Mouse (Mus musculus) liver, adult 2 months (tissue): ENCODE results near the gene Alg5. TPM values are rescaled to one million over a fixed set of nuclear protein-coding genes. Genes with fewer than 3 reads are reported as not detected.
"Not testable (repeated sequence)": the region's sequence is repeated elsewhere in the genome, so short reads cannot be mapped to it uniquely, and the experiment has no call there.

Source experiments
- DNase-seq: peaks from one replicate; pipeline ENCODE4 v3.0.0-alpha.2; 2011; ENCODE audit warnings: low read depth, low spot score; ENCODE audit errors: extremely low read depth
- H3K27ac ChIP-seq: fragments of 200-500 bp; replicated peaks from 2 replicates; pipeline ENCODE4 v1.5.1; 2012; ENCODE audit warnings: low read depth, mild to moderate bottlenecking, control low read depth, inconsistent platforms, low read length; ENCODE audit not compliant: insufficient read depth
- H3K27me3 ChIP-seq: fragments of 200-500 bp; 2 replicates; pipeline ENCODE4 v1.6.1; 2012; ENCODE audit warnings: mild to moderate bottlenecking, moderate library complexity, low read length, inconsistent platforms; ENCODE audit not compliant: control insufficient read depth, insufficient read depth
- H3K36me3 ChIP-seq: fragments of 200-500 bp; 2 replicates; pipeline ENCODE4 v1.6.1; 2012; ENCODE audit warnings: low read length, inconsistent platforms; ENCODE audit not compliant: control insufficient read depth, insufficient read depth
- H3K4me1 ChIP-seq: fragments of 200-500 bp; 2 replicates; pipeline ENCODE4 v1.6.1; 2011; ENCODE audit warnings: low read length; ENCODE audit not compliant: control insufficient read depth, insufficient read depth
- H3K4me3 ChIP-seq: fragments of 200-500 bp; 2 replicates; pipeline ENCODE4 v1.5.1; 2011; ENCODE audit warnings: low read depth, mild to moderate bottlenecking, control low read depth, low read length, moderate library complexity; ENCODE audit not compliant: insufficient read depth
- H3K79me2 ChIP-seq: fragments of 200-500 bp; 2 replicates; pipeline ENCODE4 v1.6.1; 2012; ENCODE audit warnings: inconsistent platforms, mild to moderate bottlenecking, low read length, moderate library complexity; ENCODE audit not compliant: control insufficient read depth, insufficient read depth
- H3K9ac ChIP-seq: fragments of 200-500 bp; 2 replicates; pipeline ENCODE4 v1.6.1; 2012; ENCODE audit warnings: low read depth, mild to moderate bottlenecking, control low read depth, inconsistent platforms, low read length
- CTCF ChIP-seq: fragments of 200-500 bp; IDR thresholded peaks from 2 replicates; pipeline ENCODE4 v1.5.1; 2011; ENCODE audit warnings: low read depth, low read length, control low read depth
- POLR2A ChIP-seq: fragments of 200-500 bp; IDR thresholded peaks from 2 replicates; pipeline ENCODE4 v1.6.1; 2011; ENCODE audit warnings: low read length, control low read depth; ENCODE audit not compliant: insufficient read depth; ENCODE audit errors: extremely low read depth
- whole genome bisulfite sequencing: fragments of 180-500 bp; shearing (Covaris S2); methylation state at CpG from one replicate; pipeline ENCODE4 v1.1.7; 2018; 5-methylcytosine and 5-hydroxymethylcytosine counted together
- polyA plus RNA-seq: library from polyadenylated mRNA; depleted of rRNA; stranded (reverse); fragments of >200 nt; gene quantifications from 2 replicates; pipeline ENCODE4 v1.2.3, GENCODE M21; 2012
- total RNA-seq: library from RNA; depleted of rRNA; stranded (reverse); fragments of >200 nt; gene quantifications from 2 replicates; pipeline ENCODE4 v1.2.3, GENCODE M21; 2014

Gene Alg5
- total and polyA plus RNA-seq, 2 experiments = 14.8 to 33.4 TPM

DNA sequence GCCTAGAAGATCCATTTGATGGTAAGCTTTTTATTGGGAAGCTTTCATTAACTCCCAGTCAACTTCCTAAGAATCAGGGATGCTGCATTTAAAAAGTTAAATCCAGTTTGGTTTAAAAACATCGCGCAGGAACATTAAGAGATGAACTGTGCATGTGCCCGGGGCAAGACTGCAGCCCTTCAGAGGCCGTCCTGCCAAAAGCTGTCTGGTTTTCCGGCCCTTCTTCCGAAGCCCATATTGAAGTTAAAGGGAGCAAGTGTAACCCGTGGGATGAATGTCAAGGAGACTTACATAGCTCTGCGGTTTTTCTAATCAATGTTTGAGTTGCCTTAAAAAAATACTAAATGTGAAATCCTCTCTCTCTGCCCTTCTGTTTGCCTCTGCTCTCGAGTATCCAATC, 23.9 kb downstream of the Alg5 start:
- peaks cover 21% of the 10 kb centered on the region for H3K4me1 ChIP-seq
- H3K9ac ChIP-seq = no peak overlapping the region
- TF ChIP-seq POLR2A (no peak), CTCF (no peak)
- no peak for DNase-seq
- H3K79me2 ChIP-seq = peaks cover 20% of the 10 kb centered on the region
- 53% methylated on average over 9 of the region's 9 CpGs for WGBS
- peak overlapping the region; percentile 53 for H3K27ac ChIP-seq
- H3K27me3 ChIP-seq = no peaks in the 10 kb centered on the region
- no peaks in the 10 kb centered on the region for H3K36me3 ChIP-seq
- no peak overlapping the region for H3K4me3 ChIP-seq

DNA sequence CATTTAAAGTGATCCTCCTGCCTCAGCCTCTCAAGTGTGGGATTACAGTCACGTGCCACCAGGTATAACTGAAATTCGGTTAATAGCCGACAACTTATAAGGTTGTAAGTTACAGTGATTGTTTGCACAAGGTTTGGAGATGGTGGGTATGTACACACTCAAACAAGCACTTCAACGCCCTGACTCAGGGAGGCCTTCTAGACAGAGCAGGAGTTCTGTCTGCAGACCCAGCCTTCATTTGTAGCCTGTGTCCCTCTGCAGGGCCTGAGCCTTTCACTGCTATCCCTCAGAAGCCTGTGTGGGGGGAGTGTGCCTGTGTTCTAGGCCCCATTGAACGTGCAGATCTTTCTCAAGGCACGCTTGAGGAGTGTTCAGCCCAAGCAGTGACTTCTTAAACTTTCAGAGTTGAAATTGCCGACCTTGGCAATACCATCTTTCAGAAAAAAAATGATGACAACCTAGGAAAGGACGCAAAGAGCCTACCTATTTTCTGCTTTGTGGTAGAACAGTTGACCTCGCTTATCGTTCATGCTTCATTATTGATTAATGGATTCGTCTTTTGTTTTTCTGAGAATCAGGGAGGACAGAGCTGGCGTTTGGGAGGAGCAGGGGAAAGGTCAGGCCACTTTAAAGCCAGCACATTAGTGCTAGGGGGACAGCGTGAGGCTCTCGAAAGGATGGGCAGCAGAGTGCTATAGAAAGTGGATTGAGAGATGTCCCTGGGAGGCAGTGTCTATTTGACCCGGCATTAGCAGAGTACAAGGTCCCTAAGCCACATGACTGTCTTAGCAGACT, 25.2 kb downstream of the Alg5 start:
- TF ChIP-seq POLR2A = no peak
- no peak for TF ChIP-seq CTCF
- no peaks in the 10 kb centered on the region for H3K36me3 ChIP-seq
- H3K4me1 ChIP-seq = peaks cover 21% of the 10 kb centered on the region
- H3K4me3 ChIP-seq = no peak overlapping the region
- peak overlapping the region; percentile 22 for H3K9ac ChIP-seq
- no peaks in the 10 kb centered on the region for H3K27me3 ChIP-seq
- WGBS = 19% methylated on average over 15 of the region's 15 CpGs
- peak; percentile 88 for DNase-seq
- peak overlapping the region; percentile 98 for H3K27ac ChIP-seq
- peaks cover 24% of the 10 kb centered on the region for H3K79me2 ChIP-seq

DNA sequence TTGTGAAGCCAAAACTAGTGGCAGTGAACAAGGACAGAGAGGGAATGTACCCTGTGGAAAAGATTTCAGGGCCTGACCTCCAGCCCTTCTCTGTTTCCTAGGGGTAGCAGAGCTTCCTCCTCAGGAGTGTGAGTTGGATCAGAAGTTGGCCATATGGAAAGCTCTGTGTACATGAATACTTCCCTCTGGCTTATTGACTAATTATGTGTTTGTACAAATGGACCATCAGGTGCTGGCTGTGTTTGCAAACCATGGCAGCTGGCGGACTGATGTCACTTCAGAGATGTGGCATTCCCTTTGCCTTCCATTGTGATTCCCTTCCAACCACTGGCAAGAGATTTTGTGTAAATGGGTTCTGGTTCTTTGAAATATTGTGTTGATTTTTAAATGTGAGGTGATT, 25.9 kb downstream of the Alg5 start:
- Histone ChIP-seq H3K27ac (peak overlapping the region; percentile 74), H3K9ac (no peak overlapping the region), H3K79me2 (peaks cover 24% of the 10 kb centered on the region), H3K36me3 (no peaks in the 10 kb centered on the region), H3K27me3 (no peaks in the 10 kb centered on the region), H3K4me1 (peaks cover 23% of the 10 kb centered on the region), H3K4me3 (no peak overlapping the region)
- peak; percentile 63 for DNase-seq
- 30% methylated on average over 1 of the region's 1 CpGs for whole genome bisulfite sequencing
- no peak for TF ChIP-seq POLR2A
- TF ChIP-seq CTCF = no peak

DNA sequence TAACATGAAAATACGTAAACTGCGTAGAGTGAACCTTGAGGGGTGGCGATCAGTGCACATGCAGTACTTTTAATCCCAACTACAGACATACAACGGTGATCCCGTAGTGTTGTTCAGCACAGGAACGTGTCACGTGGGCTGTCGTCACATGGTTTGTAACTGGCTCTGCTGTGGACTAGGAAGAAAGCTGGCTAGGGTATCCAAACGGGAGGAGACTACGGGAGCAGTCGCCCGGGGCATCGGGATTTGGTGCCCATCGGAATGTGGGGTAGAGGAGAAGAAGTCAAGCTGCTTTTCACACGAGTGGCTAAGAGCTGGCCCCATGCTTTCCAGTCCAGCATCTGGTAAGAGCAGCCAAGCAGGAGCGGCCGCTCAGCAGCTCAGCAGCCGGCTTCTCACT, 29.1 kb downstream of the Alg5 start:
- no peak overlapping the region for H3K9ac ChIP-seq
- H3K27me3 ChIP-seq = no peaks in the 10 kb centered on the region
- WGBS = 85% methylated on average over 18 of the region's 18 CpGs
- TF ChIP-seq CTCF = no peak
- no peak for TF ChIP-seq POLR2A
- no peak overlapping the region for H3K4me3 ChIP-seq
- H3K4me1 ChIP-seq = peaks cover 24% of the 10 kb centered on the region
- peaks cover 20% of the 10 kb centered on the region; the same call in 1 of the 2 replicates for H3K79me2 ChIP-seq
- peak; percentile 57 for DNase-seq
- H3K36me3 ChIP-seq = no peaks in the 10 kb centered on the region
- no peak overlapping the region for H3K27ac ChIP-seq

DNA sequence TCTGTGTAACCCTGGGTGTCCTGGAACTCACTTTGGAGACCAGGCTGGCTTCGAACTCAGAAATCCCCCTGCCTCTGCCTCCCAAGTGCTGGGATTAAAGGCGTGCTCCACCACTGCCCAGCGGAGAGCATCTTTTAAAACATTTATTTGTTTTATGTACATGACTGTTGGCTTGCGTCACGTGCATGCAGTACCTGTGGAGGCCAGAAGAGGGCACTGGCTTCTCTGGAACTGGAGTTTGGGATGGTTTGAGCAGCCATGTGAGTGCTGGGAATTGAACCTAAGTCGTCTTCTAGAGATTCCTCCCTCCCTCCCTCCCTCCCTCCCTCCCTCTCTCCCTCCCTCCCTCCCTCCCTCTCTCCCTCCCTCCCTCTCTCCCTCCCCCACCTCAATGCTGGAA, 30.2 kb downstream of the Alg5 start:
- peaks cover 22% of the 10 kb centered on the region for H3K4me1 ChIP-seq
- H3K4me3 ChIP-seq, H3K27ac ChIP-seq, H3K9ac ChIP-seq, DNase-seq, H3K36me3 ChIP-seq, H3K27me3 ChIP-seq: not testable (repeated sequence)
- peak; percentile 56 for TF ChIP-seq CTCF
- peaks cover 20% of the 10 kb centered on the region; the same call in 1 of the 2 replicates for H3K79me2 ChIP-seq
- WGBS = 92% methylated on average over 6 of the region's 6 CpGs

DNA sequence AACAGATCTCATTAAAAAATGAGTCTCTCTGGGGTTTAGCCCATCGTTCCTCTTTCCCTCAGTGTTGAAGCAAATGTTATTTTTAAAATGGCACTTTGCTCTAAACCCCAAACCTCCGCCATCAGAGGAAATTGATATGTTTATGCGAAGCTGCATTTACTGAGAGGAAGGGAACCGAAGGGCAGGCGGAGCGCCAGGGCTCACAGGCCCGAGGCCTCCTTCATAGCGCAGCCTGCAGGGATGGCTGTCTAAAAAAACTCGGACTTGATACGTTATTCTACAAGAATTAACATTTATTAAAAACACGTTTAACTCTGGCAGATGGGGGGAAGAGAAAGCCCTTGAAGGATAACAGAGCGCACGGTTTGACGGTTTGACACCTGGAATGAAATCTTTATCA, 30.7 kb downstream of the Alg5 start:
- Histone ChIP-seq H3K27ac (peak overlapping the region; percentile 9; the same call in 1 of the 2 replicates), H3K79me2 (peaks cover 20% of the 10 kb centered on the region; the same call in 1 of the 2 replicates), H3K4me1 (peaks cover 22% of the 10 kb centered on the region), H3K36me3 (no peaks in the 10 kb centered on the region), H3K4me3 (no peak overlapping the region), H3K27me3 (no peaks in the 10 kb centered on the region), H3K9ac (no peak overlapping the region)
- DNase-seq = no peak
- 85% methylated on average over 14 of the region's 14 CpGs for WGBS
- no peak for TF ChIP-seq CTCF
- TF ChIP-seq POLR2A = no peak
